Mouse (Mus musculus) 3T3-L1 (cell line): ENCODE results near the gene Tuba3a.

Experiments
- DNase-seq: peaks from one replicate; pipeline ENCODE4 v3.0.0-alpha.2; 2015; ENCODE audit warnings: low read depth, low spot score

Tuba3a gene

DNA sequence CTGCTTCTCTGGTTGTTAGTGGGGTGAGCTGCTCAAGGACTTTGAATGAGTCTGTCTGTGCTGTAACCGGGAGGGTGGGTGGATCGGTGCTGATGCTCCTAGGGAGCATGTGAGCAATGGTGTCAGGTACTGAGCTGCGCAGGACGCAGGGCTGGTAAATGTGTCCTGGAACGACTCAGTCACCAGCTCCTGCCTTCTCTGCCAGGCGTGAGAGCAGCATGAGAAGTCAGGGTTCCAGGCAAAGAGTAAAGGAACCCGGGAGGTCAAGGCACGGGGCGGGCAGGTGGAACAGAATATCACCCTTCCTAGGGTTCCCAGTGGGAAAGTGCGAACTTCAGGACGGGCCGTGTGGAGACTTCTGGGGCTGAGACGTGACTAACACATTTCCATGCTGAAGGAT lies 19.8 kb downstream of the Tuba3a start:
- no peak for DNase-seq

DNA sequence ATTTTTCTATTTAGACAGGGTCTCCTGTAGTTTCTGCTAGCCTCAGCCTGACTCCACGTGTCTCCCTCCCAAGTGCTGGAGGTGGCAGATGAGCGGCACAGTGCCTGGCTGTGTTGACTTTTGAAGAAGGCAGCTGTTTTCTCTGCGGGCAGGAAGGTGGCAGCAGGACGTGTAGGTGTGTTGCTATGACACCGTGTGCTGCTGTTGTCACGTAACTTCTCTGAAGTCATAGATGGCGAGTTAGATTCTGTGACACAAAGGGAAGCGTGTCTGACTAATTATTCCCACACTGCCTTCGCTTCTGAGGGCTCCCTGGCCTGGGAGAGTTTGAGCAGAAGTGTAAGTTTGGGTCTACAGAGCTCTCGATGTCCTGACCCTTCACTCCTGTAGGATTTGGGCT lies 20.6 kb downstream of the Tuba3a start:
- no peak for DNase-seq

DNA sequence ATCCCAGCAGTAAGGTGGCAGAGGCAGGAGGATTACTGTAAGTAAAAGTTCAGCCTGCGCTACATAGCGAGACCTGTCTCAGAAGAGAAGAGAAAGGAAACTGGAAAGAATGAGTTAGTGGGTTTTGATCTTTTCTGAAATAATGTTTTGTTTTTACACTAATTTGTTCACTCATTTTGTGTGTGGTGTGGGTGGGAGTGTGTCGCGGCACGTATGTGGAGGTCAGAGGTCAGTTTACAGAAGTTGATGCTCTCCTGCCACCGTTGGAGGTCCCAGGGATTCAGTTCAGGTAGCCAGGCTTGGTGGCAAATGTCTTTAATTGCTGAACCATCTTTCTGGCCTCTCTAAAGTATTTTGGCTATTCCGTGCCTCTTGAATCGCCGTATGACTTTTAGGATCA lies 21.6 kb downstream of the Tuba3a start:
- no peak for DNase-seq

DNA sequence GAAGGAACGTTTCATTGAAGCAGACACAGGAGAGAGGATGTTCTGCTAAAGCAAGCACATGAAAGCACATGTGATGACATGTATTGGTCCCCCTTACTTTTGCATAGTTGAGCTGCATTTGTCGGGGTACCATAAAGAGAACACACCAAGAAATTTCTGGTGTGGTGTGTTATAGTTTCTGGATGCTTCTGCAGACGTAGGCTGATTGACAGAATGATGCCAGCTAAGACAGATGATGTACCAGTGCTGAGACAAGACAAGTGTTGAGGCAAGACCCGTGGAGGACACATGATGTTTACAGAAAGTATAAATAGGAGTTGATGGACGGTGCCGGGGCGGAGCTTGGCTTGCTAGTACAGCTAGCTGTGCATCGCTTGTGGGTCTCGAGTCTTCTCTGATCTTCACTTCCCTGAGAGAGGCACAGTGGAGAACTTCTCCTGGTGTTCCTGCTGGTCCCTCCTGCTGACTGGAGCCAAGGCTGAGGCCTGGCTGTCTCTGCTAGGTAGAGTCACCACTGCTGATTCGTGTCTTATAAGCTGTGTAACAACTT lies 25.8 kb downstream of the Tuba3a start:
- DNase-seq, result no peak

DNA sequence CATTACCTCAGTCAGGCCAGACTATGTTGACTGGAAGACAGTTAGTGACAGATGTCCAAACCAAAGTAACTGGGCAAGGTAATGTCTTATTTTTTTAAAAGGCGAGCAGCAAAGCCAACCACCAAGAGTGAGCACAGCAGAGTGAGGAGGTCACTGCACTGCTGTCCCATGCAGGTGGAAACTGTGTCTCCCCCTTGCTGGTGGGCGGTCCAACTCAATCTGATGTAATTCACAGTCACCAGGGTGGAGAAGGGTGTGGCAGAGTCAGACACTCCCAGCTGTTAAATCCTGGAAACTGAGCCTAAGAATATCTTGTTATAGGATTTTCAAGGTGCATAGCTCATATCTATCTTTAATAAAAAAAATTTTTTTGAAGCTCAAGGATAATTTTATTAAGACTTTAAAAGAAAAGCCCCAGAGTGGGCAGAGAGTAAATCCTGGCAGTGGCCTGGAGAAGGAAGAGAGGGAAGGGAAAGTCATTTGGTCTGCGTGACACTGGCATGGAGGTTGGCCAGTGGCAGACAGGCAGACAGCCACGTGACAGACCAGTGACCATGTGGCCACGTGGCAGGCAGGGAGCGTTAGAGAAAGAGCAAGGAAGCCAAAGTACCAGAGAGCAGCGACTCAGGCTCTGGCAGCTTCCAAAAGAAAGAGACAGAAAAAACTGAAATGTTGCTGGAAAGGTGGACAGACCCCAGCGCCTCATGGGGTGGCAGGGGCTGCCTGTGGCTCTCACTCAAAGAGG lies 29.4 kb downstream of the Tuba3a start:
- DNase-seq, result peak; percentile 73

DNA sequence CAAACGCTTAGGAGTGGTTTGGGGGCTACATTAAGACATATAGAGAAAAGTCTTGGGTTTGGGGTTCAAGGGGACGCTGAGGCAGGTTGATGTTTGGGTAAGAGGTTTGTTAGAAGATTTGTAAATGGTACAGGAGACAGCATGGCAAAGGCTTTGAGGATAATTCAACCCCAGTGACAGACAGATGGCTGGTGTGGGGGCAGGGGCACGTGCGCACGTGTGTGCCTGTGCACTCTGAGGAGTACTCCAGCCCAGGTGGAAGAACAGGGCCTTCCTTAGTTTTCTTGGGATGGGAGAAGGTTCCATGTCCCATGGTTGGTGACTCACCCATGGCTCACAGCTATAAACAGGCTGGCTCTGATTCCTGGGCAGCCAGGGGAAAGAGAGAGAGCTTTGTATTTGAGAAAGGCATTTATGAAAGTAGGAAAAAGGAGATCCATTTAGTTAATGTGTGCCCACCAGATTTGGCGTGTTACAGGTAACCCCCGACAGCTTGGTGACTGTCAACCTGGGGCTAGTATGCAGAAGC lies 30.3 kb downstream of the Tuba3a start:
- DNase-seq, result peak; percentile 80

DNA sequence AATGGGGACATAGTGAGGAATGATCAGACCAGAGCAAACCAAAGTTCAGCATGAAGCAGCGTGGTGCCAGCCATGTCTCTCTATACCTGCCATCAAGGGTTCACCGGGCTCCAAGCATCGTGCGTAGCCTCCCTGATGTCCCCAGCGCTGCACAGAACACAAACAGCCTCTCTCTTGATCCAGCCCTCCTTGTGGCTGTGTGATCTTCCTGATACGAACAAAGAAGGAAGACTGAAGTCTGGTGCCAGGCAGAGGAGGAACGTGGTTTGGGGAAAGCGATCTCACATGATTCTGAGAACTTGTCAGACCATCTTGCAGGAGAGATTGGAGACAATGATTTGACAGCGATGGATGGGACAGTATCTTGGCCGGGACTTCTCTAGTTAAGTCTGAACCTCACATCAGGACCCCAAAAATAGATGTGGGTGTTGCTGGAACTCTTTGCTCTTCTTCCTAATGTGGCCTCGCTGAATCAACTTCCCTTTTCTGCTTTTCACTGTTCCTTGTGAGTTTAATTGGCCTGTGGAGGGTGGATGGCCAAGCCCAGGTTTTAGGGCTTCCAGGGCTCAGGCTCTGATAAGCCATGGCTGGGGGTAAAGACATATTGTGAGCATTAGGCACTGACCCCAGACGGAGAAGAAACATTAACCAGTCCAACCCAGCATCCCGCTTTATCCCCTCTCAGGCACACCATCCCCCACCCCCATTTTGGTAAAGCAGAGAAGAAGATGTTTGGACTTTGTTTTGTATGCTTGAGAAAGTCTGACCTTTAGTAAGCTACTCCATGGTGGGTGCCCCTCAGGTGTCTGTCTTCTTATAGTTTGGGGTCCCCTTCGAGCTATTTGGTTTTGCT lies 31.8 kb downstream of the Tuba3a start:
- no peak for DNase-seq

DNA sequence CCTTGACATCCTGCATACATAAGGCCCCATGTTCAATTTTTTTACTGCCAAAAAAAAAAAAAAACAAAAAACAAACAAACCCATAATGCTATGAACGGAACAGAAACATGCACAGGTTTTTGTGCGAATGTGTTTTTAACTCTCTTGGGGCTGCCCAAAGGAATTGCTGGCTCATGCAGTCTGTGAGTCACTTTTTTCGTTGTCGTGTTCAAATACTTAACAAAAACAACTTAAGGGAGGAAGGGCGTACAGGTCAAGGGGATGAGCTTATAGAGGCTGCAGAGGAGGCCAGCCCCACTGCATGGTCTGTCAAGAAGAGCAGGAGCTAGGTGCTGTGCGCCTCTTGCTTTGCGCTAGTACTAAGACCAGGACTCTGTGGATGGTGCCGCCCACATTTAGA lies 33.1 kb downstream of the Tuba3a start:
- DNase-seq, result peak; percentile 66

DNA sequence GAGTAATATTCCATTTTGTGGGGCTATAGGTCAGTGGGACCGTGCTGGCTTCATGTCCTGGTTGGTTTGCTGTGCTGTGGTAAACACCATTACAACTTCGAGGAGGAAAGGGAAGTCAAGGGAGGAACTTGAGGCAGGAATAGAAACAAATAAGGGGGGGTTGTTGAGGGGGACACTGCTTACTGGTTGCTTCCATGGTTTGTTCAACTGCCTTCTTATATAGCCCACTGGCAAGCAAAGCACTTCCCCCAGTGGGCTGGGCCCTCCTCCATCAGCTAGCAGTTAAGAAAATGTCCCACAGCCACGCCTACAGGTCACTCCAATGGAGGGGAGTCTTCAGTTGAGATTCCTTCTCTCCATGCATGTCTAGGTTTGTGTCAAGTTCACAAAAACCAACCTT lies 33.6 kb downstream of the Tuba3a start:
- DNase-seq, result no peak

DNA sequence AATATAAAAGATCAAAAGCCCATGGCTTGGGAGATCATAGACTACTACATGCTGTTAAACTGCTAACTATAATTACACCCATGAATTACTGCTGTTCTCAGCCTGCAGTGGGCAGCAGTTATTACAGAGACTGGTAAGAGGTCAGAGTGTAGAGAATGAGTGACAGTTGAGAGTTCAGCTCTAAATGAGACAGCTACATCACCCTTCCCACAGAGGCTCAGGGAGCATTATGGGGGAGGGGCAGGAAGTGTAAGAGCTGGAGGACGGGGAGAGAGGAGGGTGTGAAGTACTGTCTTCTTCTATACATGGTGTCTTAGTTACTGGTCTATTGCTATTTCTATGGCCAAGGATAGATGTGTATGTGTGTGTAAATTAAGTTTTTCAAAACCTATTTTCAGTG lies 41.3 kb downstream of the Tuba3a start:
- DNase-seq, result no peak

DNA sequence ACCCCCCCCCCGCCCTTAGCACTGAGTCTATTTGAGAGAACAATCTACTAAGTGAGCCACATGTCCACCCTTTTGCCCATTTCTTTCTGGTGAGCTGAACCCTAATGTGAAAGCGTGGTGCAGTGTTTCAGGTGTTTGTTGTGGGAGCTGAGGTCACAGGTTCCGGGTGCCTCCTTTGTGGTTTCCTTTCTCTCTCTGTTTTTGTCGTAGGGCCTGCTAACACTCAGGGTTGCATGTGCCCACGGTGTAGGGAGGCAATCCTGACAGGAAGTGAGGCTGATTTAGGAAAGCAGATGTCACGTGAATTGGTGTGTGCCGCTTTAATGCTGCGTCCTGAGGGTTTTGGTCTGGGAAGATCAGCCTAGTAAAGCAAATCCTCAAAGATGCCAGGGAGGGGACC lies 44.3 kb downstream of the Tuba3a start:
- no peak for DNase-seq

DNA sequence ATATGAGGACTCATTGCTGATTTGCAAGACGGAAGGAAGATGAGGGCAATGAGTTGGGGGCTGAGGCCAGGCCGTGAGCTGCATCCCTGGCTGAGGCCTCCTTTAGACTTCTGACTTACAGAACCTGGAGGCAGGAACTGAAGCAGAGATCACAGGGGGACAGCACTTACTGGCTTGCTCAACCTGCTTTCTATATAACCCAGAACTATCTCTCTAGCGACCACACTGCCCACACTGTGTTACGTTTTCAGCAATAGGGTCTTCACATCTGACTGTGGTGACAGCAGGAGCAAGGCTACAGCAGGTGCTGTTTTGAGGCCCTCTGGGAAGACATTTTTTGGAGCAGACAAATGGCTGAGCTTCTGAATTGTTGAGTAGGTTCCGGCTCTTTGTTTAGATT lies 45.2 kb downstream of the Tuba3a start:
- no peak for DNase-seq

DNA sequence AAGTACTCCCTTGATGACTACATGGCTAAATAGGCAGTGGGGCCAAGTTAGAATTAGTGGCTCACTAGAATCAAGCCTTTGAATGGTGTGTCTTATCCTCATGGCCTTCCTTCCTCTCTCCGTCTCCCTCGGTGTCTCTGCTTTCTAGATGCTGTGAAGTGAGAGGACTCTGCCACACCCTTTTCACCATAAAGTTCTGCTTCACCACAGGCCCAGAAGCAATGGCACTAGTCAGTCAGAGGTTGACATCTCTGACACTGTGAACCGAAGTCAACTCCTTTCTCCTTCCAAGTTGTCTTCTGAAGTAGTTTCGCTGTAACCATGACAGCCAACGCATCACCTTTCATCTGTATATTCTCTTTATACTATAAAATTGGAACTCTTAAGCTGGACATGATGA lies 46.3 kb downstream of the Tuba3a start:
- DNase-seq, result no peak

DNA sequence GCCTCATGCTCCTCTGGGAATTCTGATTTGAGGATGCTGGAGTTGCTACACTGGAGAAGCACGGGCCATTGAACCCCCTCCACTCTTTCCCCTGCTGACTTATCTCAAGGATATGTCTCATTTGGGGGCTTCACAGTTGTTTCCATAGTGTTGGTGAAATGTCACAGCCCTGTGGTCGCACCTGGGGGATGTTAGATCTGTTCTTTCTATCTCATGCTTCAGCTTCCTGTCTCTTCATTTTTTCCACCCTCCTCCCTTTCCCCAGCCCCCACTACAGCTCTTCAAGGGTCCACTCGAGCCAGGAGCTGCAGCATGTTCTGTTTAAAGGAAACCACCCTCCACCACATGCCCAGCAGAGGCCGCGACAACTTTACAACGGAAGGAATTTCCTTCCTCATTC lies 47.4 kb downstream of the Tuba3a start:
- DNase-seq, result no peak

DNA sequence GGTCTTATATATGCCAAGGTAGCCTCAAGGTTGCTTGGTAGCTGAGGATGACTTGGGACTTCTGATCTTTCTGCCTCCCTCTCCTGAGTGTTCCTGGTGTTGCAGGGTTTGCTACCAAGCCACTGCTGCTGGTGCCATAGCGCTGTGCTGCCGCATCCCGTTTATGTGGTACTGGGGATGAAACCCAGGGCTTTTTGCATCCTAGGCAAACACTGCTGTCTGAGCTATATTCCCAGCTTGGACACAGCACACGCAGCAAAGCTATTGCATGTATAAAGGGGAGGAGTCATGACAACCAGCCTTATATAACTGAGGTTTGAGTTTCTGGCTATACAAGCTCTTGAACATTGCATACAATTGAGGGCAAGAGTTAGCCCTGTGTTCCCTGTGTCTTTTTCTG lies 48.4 kb downstream of the Tuba3a start:
- no peak for DNase-seq

DNA sequence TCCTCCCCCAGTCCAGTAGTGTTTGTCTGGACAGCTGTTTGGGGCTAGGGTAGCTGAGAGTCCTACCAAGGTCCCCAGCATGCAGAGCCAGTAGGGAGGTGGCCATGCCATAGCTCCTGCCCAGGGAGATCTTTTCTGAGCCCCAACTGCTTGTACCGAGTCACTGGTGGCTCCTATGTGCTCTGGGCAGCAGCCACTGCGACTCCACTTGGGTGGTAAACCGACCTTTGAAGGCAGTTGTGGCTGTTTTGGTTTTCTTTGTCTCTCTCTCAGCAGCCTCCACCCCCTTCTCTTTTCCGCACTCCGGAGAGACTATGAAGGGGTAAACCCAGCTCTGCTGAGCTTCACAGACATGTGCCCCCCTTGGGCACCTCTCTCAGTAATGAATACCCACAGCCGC lies 49.1 kb downstream of the Tuba3a start, which contains the start of gene Cd27:
Cd27 (minus strand) TSS at position 229 of the 400 bp plus-strand sequence.
- no peak for DNase-seq

DNA sequence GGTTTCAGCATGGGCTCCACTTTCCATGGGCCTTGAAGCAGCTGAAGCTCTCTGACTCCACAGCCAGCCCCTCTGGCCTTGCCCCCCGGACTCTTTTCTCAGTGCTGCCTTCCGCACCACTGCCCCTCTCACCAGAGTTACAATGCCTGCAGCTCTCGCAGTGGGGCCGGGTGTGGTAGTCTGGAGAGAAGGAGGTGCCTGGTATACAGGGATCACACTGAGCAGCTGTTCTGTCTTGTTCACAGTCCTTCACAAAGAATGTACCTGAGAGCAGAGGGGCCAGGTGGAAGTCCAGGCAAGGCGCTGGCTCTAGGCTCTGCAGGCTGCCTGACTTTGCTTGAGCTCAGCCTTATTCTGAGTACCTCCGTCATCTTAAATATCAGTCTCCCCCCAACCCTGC lies 49.5 kb downstream of the Tuba3a start:
- no peak for DNase-seq

DNA sequence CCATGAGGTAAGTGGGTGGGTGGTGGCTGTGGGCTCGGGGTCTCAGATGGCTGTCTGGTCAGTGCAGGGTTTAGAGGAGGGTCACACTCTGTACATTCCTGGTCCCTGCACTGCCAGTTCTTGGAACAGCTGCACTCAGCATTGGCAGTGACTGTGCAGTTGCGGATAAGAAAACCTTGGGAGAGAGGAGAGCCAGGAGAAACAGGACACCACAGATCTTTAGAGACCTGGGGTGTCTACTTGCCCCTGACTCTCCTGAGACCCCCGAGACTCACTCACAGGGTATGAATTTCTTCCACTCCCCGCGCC lies 51.4 kb downstream of the Tuba3a start:
- DNase-seq, result no peak

DNA sequence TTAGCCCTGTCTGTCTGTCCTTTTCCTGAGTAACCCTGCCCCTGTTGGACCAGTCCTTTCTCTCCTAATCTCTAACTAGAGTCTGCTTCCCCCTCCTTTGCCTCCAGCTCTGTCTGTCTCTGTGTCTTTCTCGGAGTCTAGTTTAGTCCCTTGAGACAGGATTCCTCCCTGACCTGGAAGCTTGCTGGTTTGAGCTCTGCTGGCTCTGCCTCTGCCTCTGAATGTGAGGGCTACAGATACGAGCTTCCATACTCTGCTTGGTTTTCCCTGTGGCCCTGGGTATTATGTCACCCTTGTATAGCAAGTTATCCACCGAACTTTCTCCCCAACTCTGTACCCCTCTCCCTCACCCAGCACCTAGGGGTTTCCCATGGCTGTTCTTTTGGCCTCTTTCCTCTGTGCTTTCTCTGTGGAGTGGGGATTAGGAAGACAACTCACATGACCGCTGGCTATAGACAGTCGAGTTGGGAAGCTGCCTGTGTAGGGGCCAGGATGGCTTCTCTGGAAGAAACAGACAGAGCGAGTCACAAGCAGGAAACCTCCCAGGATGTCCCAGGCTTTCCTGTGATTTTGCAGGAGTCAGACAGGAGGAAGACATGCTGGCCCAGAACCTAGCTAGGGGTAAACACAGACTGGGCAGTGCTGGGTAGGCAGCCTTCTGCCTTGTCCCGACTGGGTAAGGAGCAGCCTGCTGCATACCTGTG lies 51.9 kb downstream of the Tuba3a start:
- peak; percentile 38 for DNase-seq

DNA sequence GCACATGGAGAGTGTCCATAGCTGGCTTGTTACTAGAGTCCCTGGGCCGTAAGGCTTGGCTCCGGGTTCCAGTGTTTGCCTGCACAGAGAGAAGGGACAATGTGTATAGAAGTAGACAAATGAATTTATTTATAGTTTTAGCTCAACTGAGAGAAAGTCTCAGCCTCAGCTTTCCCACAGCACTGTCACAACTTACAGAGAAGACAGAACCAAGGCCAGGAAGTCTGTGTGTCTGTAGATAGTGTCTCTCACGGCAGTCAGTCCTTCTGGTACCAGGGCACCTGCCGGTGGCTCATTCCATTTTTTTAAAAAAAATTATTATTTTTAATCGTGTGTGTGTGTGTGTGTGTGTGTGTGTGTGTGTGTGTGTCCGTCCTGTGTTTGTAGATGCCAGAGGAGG lies 53.3 kb downstream of the Tuba3a start:
- no peak for DNase-seq

DNA sequence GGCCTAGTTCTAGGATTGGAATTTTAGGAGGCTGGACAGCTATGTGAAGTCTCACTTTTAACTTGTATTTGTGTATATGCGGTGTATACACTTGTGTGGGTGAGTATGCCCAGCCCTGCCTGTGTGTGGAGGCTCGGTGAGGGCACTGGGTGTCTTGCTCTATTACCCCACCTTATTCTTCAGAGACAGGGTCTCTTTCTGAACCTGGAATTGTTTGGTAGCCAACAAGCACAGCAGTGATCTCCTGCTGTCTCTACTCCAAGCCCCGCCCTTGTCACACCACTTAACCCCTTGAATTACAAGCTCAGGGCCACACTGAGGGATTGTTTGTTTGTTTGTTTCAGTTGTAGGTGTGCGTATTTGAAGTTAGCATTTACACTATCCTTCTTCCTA lies 53.8 kb downstream of the Tuba3a start:
- no peak for DNase-seq
